Mouse (Mus musculus) CH12.LX (cell line): ENCODE results near the gene Notum.

Source experiments
- CHD2 ChIP-seq: IDR thresholded peaks from 2 replicates; pipeline ENCODE4 v1.6.1; 2011; ENCODE audit warnings: low read length, improper control_type of control experiment
- CTCF ChIP-seq, 2 experiments: IDR thresholded peaks in 1 of 2; conservative IDR thresholded peaks in 1 of 2; 2 replicates each; pipeline ENCODE4 v1.5.1; 2011 to 2012; ENCODE audit warnings: low read depth in 2 of 2, low read length in 2 of 2, improper control_type of control experiment in 1 of 2, inconsistent platforms in 1 of 2, mild to moderate bottlenecking in 1 of 2, moderate library complexity in 1 of 2
- EP300 ChIP-seq: IDR thresholded peaks from 2 replicates; pipeline ENCODE4 v1.6.1; 2011; ENCODE audit warnings: low read length, improper control_type of control experiment
- GABPA ChIP-seq: IDR thresholded peaks from 2 replicates; pipeline ENCODE4 v1.6.1; 2012; ENCODE audit warnings: low read depth, low read length, improper control_type of control experiment, inconsistent platforms; ENCODE audit not compliant: insufficient replicate concordance
- MAFK ChIP-seq: IDR thresholded peaks from 2 replicates; pipeline ENCODE4 v1.6.1; 2011; ENCODE audit warnings: low read length, improper control_type of control experiment; ENCODE audit not compliant: insufficient replicate concordance
- MAX ChIP-seq: IDR thresholded peaks from 2 replicates; pipeline ENCODE4 v1.6.1; 2011; ENCODE audit warnings: low read length, improper control_type of control experiment
- PAX5 ChIP-seq: IDR thresholded peaks from 2 replicates; pipeline ENCODE4 v1.6.1; 2012; ENCODE audit warnings: low read length, inconsistent platforms, mixed read lengths
- POLR2A ChIP-seq: IDR thresholded peaks from 2 replicates; pipeline ENCODE4 v1.6.1; 2011; ENCODE audit warnings: low read depth, mild to moderate bottlenecking, improper control_type of control experiment, low read length
- POLR2AphosphoS2 ChIP-seq: IDR thresholded peaks from 2 replicates; pipeline ENCODE4 v1.6.1; 2011; ENCODE audit warnings: low read depth, low read length, improper control_type of control experiment
- RAD21 ChIP-seq: IDR thresholded peaks from 2 replicates; pipeline ENCODE4 v1.6.1; 2011; ENCODE audit warnings: low read depth, mild to moderate bottlenecking, low read length, improper control_type of control experiment, moderate library complexity
- USF1 ChIP-seq: IDR thresholded peaks from 2 replicates; pipeline ENCODE4 v1.6.1; 2014; ENCODE audit warnings: low read depth, mild to moderate bottlenecking, inconsistent platforms, low read length, improper control_type of control experiment
- ZMIZ1 ChIP-seq: IDR thresholded peaks from 2 replicates; pipeline ENCODE4 v1.6.1; 2012; ENCODE audit warnings: low read depth, mild to moderate bottlenecking, inconsistent platforms, low read length, improper control_type of control experiment

GRCm38 (mm10) chr11:120608241-120609034 is 52.5 kb downstream of the Notum start, which contains the start of gene Npb:
- TF ChIP-seq GABPA (no peak), POLR2AphosphoS2 (0 out of 2 replicates have a peak, but pooled peaks have one; percentile 63), CTCF (conservative IDR thresholded peaks at IDR 0.05 in 1 of 2, IDR thresholded peaks at IDR 0.05 in 1 of 2; ENCODE audit: low read depth in 2 of 2, low read length in 2 of 2) (no peak), MAX (no peak), ZMIZ1 (no peak), RAD21 (no peak), MAFK (no peak), EP300 (no peak), POLR2A (no peak), USF1 (no peak), PAX5 (no peak), CHD2 (no peak)
